Mouse (Mus musculus) liver, embryonic 14.5 days (tissue): ENCODE measurements around the gene Nav2. TPM values are rescaled to one million over a fixed set of nuclear protein-coding genes. Genes with fewer than 3 reads are reported as not detected.

Experiments
- ATAC-seq: fragments of 200-750 bp; cut with Nextera tagmentation; 2 replicates; pipeline ENCODE4 v1.8.0; 2017; ENCODE audit warnings: moderate number of reproducible peaks, mild to moderate bottlenecking, moderate library complexity; ENCODE audit not compliant: insufficient read depth
- DNase-seq, 3 experiments: peaks; one replicate each; pipeline ENCODE4 v3.0.0-alpha.2; 2012 to 2013; ENCODE audit warnings: low read depth in 3 of 3, low spot score in 3 of 3
- H3K27ac ChIP-seq: fragments of 300-500 bp; sonication (generic); 2 replicates; pipeline ENCODE4 v1.5.1; 2014; ENCODE audit warnings: moderate library complexity, mild to moderate bottlenecking, control low read depth, inconsistent platforms
- H3K27me3 ChIP-seq: fragments of 300-500 bp; sonication (generic); 2 replicates; pipeline ENCODE4 v1.6.1; 2014; ENCODE audit warnings: mild to moderate bottlenecking, low read length, moderate library complexity; ENCODE audit not compliant: control insufficient read depth, insufficient read depth
- H3K36me3 ChIP-seq: fragments of 300-500 bp; sonication (generic); replicated peaks from 2 replicates; pipeline ENCODE4 v1.6.1; 2014; ENCODE audit warnings: low read depth; ENCODE audit not compliant: control insufficient read depth, insufficient read depth
- H3K4me1 ChIP-seq, 2 experiments: fragments of 200-500 bp in 1 of 2; fragments of 300-500 bp in 1 of 2; sonication (generic) in 1 of 2; replicated peaks; 2 replicates each; pipeline ENCODE4 v1.6.1; 2012 to 2014; ENCODE audit warnings: antibody characterized with exemption in 1 of 2, inconsistent platforms in 1 of 2, low read length in 1 of 2; ENCODE audit not compliant: control insufficient read depth in 2 of 2, insufficient read depth in 2 of 2
- H3K4me2 ChIP-seq: fragments of 300-500 bp; sonication (generic); 2 replicates; pipeline ENCODE4 v1.6.1; 2014; ENCODE audit warnings: low read depth, mild to moderate bottlenecking, control low read depth, moderate library complexity
- H3K4me3 ChIP-seq, 2 experiments: fragments of 200-500 bp in 1 of 2; fragments of 300-500 bp in 1 of 2; sonication (generic) in 1 of 2; 2 replicates each; pipeline ENCODE4 v1.5.1; 2012 to 2014; ENCODE audit warnings: low read depth in 2 of 2, low read length in 2 of 2, mild to moderate bottlenecking in 2 of 2, control low read depth in 1 of 2, inconsistent platforms in 1 of 2, moderate library complexity in 1 of 2; ENCODE audit not compliant: insufficient read depth in 1 of 2
- H3K9ac ChIP-seq: fragments of 300-500 bp; sonication (generic); replicated peaks from 2 replicates; pipeline ENCODE4 v1.6.1; 2014; ENCODE audit warnings: mild to moderate bottlenecking, control low read depth, moderate library complexity
- H3K9me3 ChIP-seq: fragments of 300-500 bp; sonication (generic); 2 replicates; pipeline ENCODE4 v1.6.1; 2016; ENCODE audit warnings: low read length, mixed read lengths; ENCODE audit not compliant: control insufficient read depth
- CTCF ChIP-seq: IDR thresholded peaks from 2 replicates; pipeline ENCODE4 v1.5.1; 2016; ENCODE audit warnings: antibody characterized with exemption, low read depth, control low read depth
- EP300 ChIP-seq: IDR thresholded peaks from 2 replicates; pipeline ENCODE4 v1.6.1; 2016; ENCODE audit warnings: antibody characterized with exemption, low read depth
- WGBS: fragments of 180-500 bp; shearing (Covaris S2); extraction: QIAGEN DNeasy Blood & Tissue Kit; methylation state at CpG from one replicate; pipeline ENCODE4 v1.1.7; 2014; ENCODE audit not compliant: insufficient replicate concordance; 5-methylcytosine and 5-hydroxymethylcytosine counted together
- polyA plus RNA-seq, 2 experiments: library from polyadenylated mRNA; depleted of rRNA in 1 of 2; stranded (reverse) in 1 of 2; unstranded in 1 of 2; fragments of >200 nt; fragmentation: Nextera tagmentation in 1 of 2; extraction: Ambion mirVana in 1 of 2; gene quantifications; 2 replicates each; pipeline versions ENCODE4 v1.2.1 to v1.2.3; 2012 to 2014

Gene Nav2
- polyA plus RNA-seq, 2 experiments, result 1.5 to 1.6 TPM

- Histone ChIP-seq H3K27ac (no peak overlapping the region), H3K4me3 (no peak overlapping the region), H3K27me3 (no peaks in the 10 kb centered on the region), H3K9me3 (no peaks in the 10 kb centered on the region), H3K36me3 (no peaks in the 10 kb centered on the region), H3K4me1 (no peaks in the 10 kb centered on the region), H3K4me2 (no peak overlapping the region), H3K9ac (no peak overlapping the region)
- DNase-seq (no peak), ATAC-seq (no peak)
- 44% methylated on average over 2 of the region's 2 CpGs for WGBS
- no peak for TF ChIP-seq CTCF
- no peak for TF ChIP-seq EP300
These were observed 107.6 kb downstream of the Nav2 start for GRCm38 (mm10) chr7:49016088-49016487.

- Histone ChIP-seq H3K36me3 (no peaks in the 10 kb centered on the region), H3K27ac (no peak overlapping the region), H3K9me3 (no peaks in the 10 kb centered on the region), H3K4me3 (no peak overlapping the region), H3K4me2 (no peak overlapping the region), H3K4me1 (no peaks in the 10 kb centered on the region), H3K27me3 (no peaks in the 10 kb centered on the region), H3K9ac (no peak overlapping the region)
- DNase-seq (no peak), ATAC-seq (no peak)
- 72% methylated on average over 5 of the region's 5 CpGs for WGBS
- TF ChIP-seq EP300 (no peak), CTCF (no peak)
These were observed 109.3 kb downstream of the Nav2 start for GRCm38 (mm10) chr7:49017794-49018193.

- Histone ChIP-seq H3K27me3 (no peaks in the 10 kb centered on the region), H3K9ac (no peak overlapping the region), H3K9me3 (no peaks in the 10 kb centered on the region), H3K27ac (no peak overlapping the region), H3K36me3 (no peaks in the 10 kb centered on the region), H3K4me2 (no peak overlapping the region), H3K4me1 (no peaks in the 10 kb centered on the region), H3K4me3 (no peak overlapping the region)
- no peak for TF ChIP-seq EP300
- TF ChIP-seq CTCF, result no peak
- ATAC-seq (no peak), DNase-seq (no peak)
- WGBS, result 53% methylated on average over 7 of the region's 7 CpGs
These were observed 110.0 kb downstream of the Nav2 start for GRCm38 (mm10) chr7:49018478-49018914.

- H3K27me3 ChIP-seq, result no peaks in the 10 kb centered on the region
- H3K36me3 ChIP-seq, result no peaks in the 10 kb centered on the region
- ATAC-seq (no peak), DNase-seq (no peak)
- no peak for TF ChIP-seq EP300
- no peak for TF ChIP-seq CTCF
- WGBS, result 52% methylated on average over 8 of the region's 8 CpGs
- no peaks in the 10 kb centered on the region for H3K9me3 ChIP-seq
- H3K4me1 ChIP-seq, result no peaks in the 10 kb centered on the region
- H3K4me2 ChIP-seq, result no peak overlapping the region
- H3K27ac ChIP-seq, result no peak overlapping the region
- no peak overlapping the region for H3K9ac ChIP-seq
- H3K4me3 ChIP-seq, result no peak overlapping the region
These were observed 116.7 kb downstream of the Nav2 start for GRCm38 (mm10) chr7:49025026-49025815.

- no peaks in the 10 kb centered on the region for H3K27me3 ChIP-seq
- H3K9me3 ChIP-seq, result no peaks in the 10 kb centered on the region
- H3K4me2 ChIP-seq, result no peak overlapping the region
- H3K4me1 ChIP-seq, result no peaks in the 10 kb centered on the region
- 60% methylated on average over 3 of the region's 3 CpGs for WGBS
- H3K4me3 ChIP-seq, result no peak overlapping the region
- H3K9ac ChIP-seq, result no peak overlapping the region
- no peak overlapping the region for H3K27ac ChIP-seq
- no peak for TF ChIP-seq CTCF
- TF ChIP-seq EP300, result no peak
- DNase-seq (no peak), ATAC-seq (no peak)
- H3K36me3 ChIP-seq, result no peaks in the 10 kb centered on the region
These were observed 117.5 kb downstream of the Nav2 start for GRCm38 (mm10) chr7:49025991-49026390.
